Mouse (Mus musculus): ENCODE results near the gene Spag17.

The Spag17 gene

DNA sequence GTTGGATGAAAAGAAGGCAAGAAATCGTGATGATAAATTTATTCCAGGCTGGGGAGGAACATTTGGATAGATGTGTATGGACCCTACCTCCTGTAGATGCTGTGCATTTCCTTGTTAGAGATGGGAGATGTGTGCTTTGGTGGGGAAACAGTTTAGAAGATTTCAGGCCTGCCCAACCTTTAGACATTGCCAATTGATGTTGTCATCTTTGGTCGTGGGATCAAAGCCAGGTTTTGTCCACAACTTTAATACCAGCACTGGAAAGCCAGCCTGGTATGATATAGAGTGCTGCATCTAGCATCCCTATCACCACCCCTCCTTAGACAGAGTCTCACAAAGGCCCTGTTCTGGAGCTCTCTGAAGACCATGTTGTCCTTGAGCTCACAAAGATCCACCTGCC lies 278.4 kb downstream of the Spag17 start:
- no peak for DNase-seq (ENCODE audit: low spot score)

- DNase-seq (ENCODE audit: low spot score): no peak
Measured at GRCm38 (mm10) chr3:100164991-100165390, 279.8 kb downstream of the Spag17 start.

GRCm38 (mm10) chr3:100176031-100176430 lies 290.8 kb downstream of the Spag17 start:
- DNase-seq (ENCODE audit: low spot score): no peak

GRCm38 (mm10) chr3:100180471-100180870 lies 295.3 kb downstream of the Spag17 start:
- DNase-seq (ENCODE audit: low spot score): no peak

- peak; percentile 77 for DNase-seq (ENCODE audit: low spot score)
Measured at GRCm38 (mm10) chr3:100189444-100189843, 304.2 kb downstream of the Spag17 start.

GRCm38 (mm10) chr3:100189861-100190260 lies 304.7 kb downstream of the Spag17 start:
- no peak for DNase-seq (ENCODE audit: low spot score)
